Mouse (Mus musculus): ENCODE data around the gene Cux1. TPM values are rescaled to one million over a fixed set of nuclear protein-coding genes. Genes with fewer than 3 reads are reported as not detected.

Cux1 gene
- polyA plus RNA-seq, 1 experiment from 2014 or later = 114 TPM

- no peak overlapping the region for H3K9ac ChIP-seq
- H3K4me2 ChIP-seq = no peak overlapping the region
- H3K9me3 ChIP-seq = no peaks in the 10 kb centered on the region
- 0 out of 2 replicates have a peak, but pooled peaks cover 3% of the 10 kb centered on the region for H3K4me1 ChIP-seq
- 90% methylated on average over 43 of the region's 43 CpGs for WGBS
- H3K27ac ChIP-seq = no peak overlapping the region
- ATAC-seq (ENCODE audit: borderline replicate concordance, extremely low read depth, low FRiP score, low TSS enrichment) = no peak
- H3K4me3 ChIP-seq = no peak overlapping the region
- H3K27me3 ChIP-seq = no peaks in the 10 kb centered on the region
- peaks cover 72% of the 10 kb centered on the region for H3K36me3 ChIP-seq
These were observed 292.6 kb downstream of the Cux1 start for GRCm38 (mm10) chr5:136274739-136275138.

- Histone ChIP-seq H3K4me2 (no peak overlapping the region), H3K27me3 (no peaks in the 10 kb centered on the region), H3K9ac (no peak overlapping the region), H3K4me3 (no peak overlapping the region), H3K4me1 (0 out of 2 replicates have a peak, but pooled peaks cover 3% of the 10 kb centered on the region), H3K27ac (no peak overlapping the region), H3K36me3 (peaks cover 24% of the 10 kb centered on the region), H3K9me3 (no peaks in the 10 kb centered on the region)
- WGBS = 47% methylated on average over 4 of the region's 4 CpGs
- no peak for ATAC-seq (ENCODE audit: borderline replicate concordance, extremely low read depth, low FRiP score, low TSS enrichment)
These were observed 297.4 kb downstream of the Cux1 start for GRCm38 (mm10) chr5:136269937-136270336.

- 60% methylated on average over 7 of the region's 7 CpGs for whole genome bisulfite sequencing
These were observed 301.2 kb downstream of the Cux1 start for GRCm38 (mm10) chr5:136266077-136266476.

GRCm38 (mm10) chr5:136263342-136263741 lies 303.9 kb downstream of the Cux1 start:
- H3K9ac ChIP-seq = no peak overlapping the region
- no peak overlapping the region for H3K4me3 ChIP-seq
- no peaks in the 10 kb centered on the region for H3K27me3 ChIP-seq
- no peak overlapping the region for H3K27ac ChIP-seq
- H3K9me3 ChIP-seq = no peaks in the 10 kb centered on the region
- WGBS = 80% methylated on average over 4 of the region's 4 CpGs
- H3K4me1 ChIP-seq = no peaks in the 10 kb centered on the region
- H3K36me3 ChIP-seq = no peaks in the 10 kb centered on the region
- no peak overlapping the region for H3K4me2 ChIP-seq
- ATAC-seq (ENCODE audit: borderline replicate concordance, extremely low read depth, low FRiP score, low TSS enrichment) = no peak

More at GRCm38 (mm10) chr5:136266077-136266476, 301.2 kb downstream of the Cux1 start:
- Histone ChIP-seq H3K9ac (no peak overlapping the region), H3K27ac (no peak overlapping the region), H3K4me1 (0 out of 2 replicates have a peak, but pooled peaks cover 3% of the 10 kb centered on the region), H3K9me3 (no peaks in the 10 kb centered on the region), H3K27me3 (no peaks in the 10 kb centered on the region), H3K4me2 (no peak overlapping the region), H3K36me3 (no peaks in the 10 kb centered on the region), H3K4me3 (no peak overlapping the region)
- ATAC-seq (ENCODE audit: borderline replicate concordance, extremely low read depth, low FRiP score, low TSS enrichment) = no peak

GRCm38 (mm10) chr5:136258919-136259318 lies 308.4 kb downstream of the Cux1 start:
- no peak overlapping the region for H3K27ac ChIP-seq
- H3K27me3 ChIP-seq = no peaks in the 10 kb centered on the region
- no peaks in the 10 kb centered on the region for H3K9me3 ChIP-seq
- 0 out of 2 replicates have a peak, but pooled peaks have one; percentile 33 for ATAC-seq (ENCODE audit: borderline replicate concordance, extremely low read depth, low FRiP score, low TSS enrichment)
- WGBS = 29% methylated on average over 6 of the region's 6 CpGs
- no peaks in the 10 kb centered on the region for H3K4me1 ChIP-seq
- no peak overlapping the region for H3K4me2 ChIP-seq
- H3K4me3 ChIP-seq = no peak overlapping the region
- no peak overlapping the region for H3K9ac ChIP-seq
- no peaks in the 10 kb centered on the region for H3K36me3 ChIP-seq

GRCm38 (mm10) chr5:136252899-136253298 lies 314.4 kb downstream of the Cux1 start:
- H3K9ac ChIP-seq = no peak overlapping the region
- 9% methylated on average over 17 of the region's 17 CpGs for WGBS
- H3K4me1 ChIP-seq = no peaks in the 10 kb centered on the region
- 0 out of 2 replicates have a peak, but pooled peaks cover 5% of the 10 kb centered on the region for H3K36me3 ChIP-seq
- no peak overlapping the region for H3K4me3 ChIP-seq
- peak; percentile 43; the same call in 1 of the 2 replicates for ATAC-seq (ENCODE audit: borderline replicate concordance, extremely low read depth, low FRiP score, low TSS enrichment)
- no peak overlapping the region for H3K4me2 ChIP-seq
- H3K27me3 ChIP-seq = no peaks in the 10 kb centered on the region
- H3K27ac ChIP-seq = no peak overlapping the region
- H3K9me3 ChIP-seq = no peaks in the 10 kb centered on the region

GRCm38 (mm10) chr5:136251004-136251403 lies 316.3 kb downstream of the Cux1 start:
- 42% methylated on average over 7 of the region's 7 CpGs for WGBS
- Histone ChIP-seq H3K27me3 (no peaks in the 10 kb centered on the region), H3K9me3 (no peaks in the 10 kb centered on the region), H3K4me1 (0 out of 2 replicates have a peak, but pooled peaks cover under 1% of the 10 kb centered on the region), H3K4me3 (no peak overlapping the region), H3K36me3 (0 out of 2 replicates have a peak, but pooled peaks cover 5% of the 10 kb centered on the region), H3K27ac (no peak overlapping the region), H3K9ac (no peak overlapping the region), H3K4me2 (no peak overlapping the region)
- ATAC-seq (ENCODE audit: borderline replicate concordance, extremely low read depth, low FRiP score, low TSS enrichment) = no peak

- Histone ChIP-seq H3K27me3 (no peaks in the 10 kb centered on the region), H3K36me3 (0 out of 2 replicates have a peak, but pooled peaks cover 5% of the 10 kb centered on the region), H3K4me3 (no peak overlapping the region), H3K9ac (no peak overlapping the region), H3K4me2 (no peak overlapping the region), H3K9me3 (no peaks in the 10 kb centered on the region), H3K27ac (no peak overlapping the region), H3K4me1 (peaks cover 15% of the 10 kb centered on the region)
- WGBS = 61% methylated on average over 6 of the region's 6 CpGs
- ATAC-seq (ENCODE audit: borderline replicate concordance, extremely low read depth, low FRiP score, low TSS enrichment) = no peak
These were observed 318.8 kb downstream of the Cux1 start for GRCm38 (mm10) chr5:136248441-136248840.

GRCm38 (mm10) chr5:136246452-136246838 lies 320.8 kb downstream of the Cux1 start, which contains the start of gene Sh2b2:
Gene Sh2b2 (minus strand): TSS chr5:136246556.
- Histone ChIP-seq H3K27ac (peak within 1 kb of the TSS; percentile 86; the same call in 1 of the 2 replicates), H3K36me3 (0 out of 2 replicates have a peak, but pooled peaks cover 5% of the 10 kb centered on the region), H3K9me3 (no peaks in the 10 kb centered on the region), H3K9ac (peak within 1 kb of the TSS; percentile 46), H3K4me1 (peaks cover 19% of the 10 kb centered on the region), H3K4me3 (peak within 1 kb of the TSS; percentile 88), H3K27me3 (no peaks in the 10 kb centered on the region), H3K4me2 (peak within 1 kb of the TSS; percentile 88)
- ATAC-seq (ENCODE audit: borderline replicate concordance, extremely low read depth, low FRiP score, low TSS enrichment) = no peak
- WGBS = 82% methylated on average over 2 of the region's 2 CpGs

GRCm38 (mm10) chr5:136245541-136246451 lies 321.5 kb downstream of the Cux1 start:
- no peaks in the 10 kb centered on the region for H3K9me3 ChIP-seq
- no peak for ATAC-seq (ENCODE audit: borderline replicate concordance, extremely low read depth, low FRiP score, low TSS enrichment)
- H3K9ac ChIP-seq = peak overlapping the region; percentile 46
- H3K36me3 ChIP-seq = 0 out of 2 replicates have a peak, but pooled peaks cover 5% of the 10 kb centered on the region
- H3K4me1 ChIP-seq = peaks cover 19% of the 10 kb centered on the region
- H3K4me3 ChIP-seq = peak overlapping the region; percentile 88
- WGBS = 17% methylated on average over 15 of the region's 15 CpGs
- peak overlapping the region; percentile 86; the same call in 1 of the 2 replicates for H3K27ac ChIP-seq
- H3K4me2 ChIP-seq = peak overlapping the region; percentile 88
- no peaks in the 10 kb centered on the region for H3K27me3 ChIP-seq

- Histone ChIP-seq H3K4me1 (peaks cover 19% of the 10 kb centered on the region), H3K27ac (peak overlapping the region; percentile 86), H3K9me3 (no peaks in the 10 kb centered on the region), H3K4me2 (peak overlapping the region; percentile 88), H3K36me3 (0 out of 2 replicates have a peak, but pooled peaks cover under 1% of the 10 kb centered on the region), H3K9ac (peak overlapping the region; percentile 68), H3K27me3 (no peaks in the 10 kb centered on the region), H3K4me3 (peak overlapping the region; percentile 88)
- ATAC-seq (ENCODE audit: borderline replicate concordance, extremely low read depth, low FRiP score, low TSS enrichment) = peak; percentile 84
- WGBS = under 1% methylated on average over 47 of the region's 57 CpGs
These were observed 322.3 kb downstream of the Cux1 start for GRCm38 (mm10) chr5:136244762-136245540.

Measured in lung, embryonic 15.5 days (tissue).